Mouse (Mus musculus): ENCODE results near the gene Kel.

The Kel gene

GRCm38 (mm10) chr6:41704123-41704522 is at the start of gene Kel:
TSS of gene Kel (minus strand) at chr6:41704339.
- no peak for DNase-seq (ENCODE audit: low spot score)

GRCm38 (mm10) chr6:41744664-41745392 is 40.7 kb upstream of the Kel start:
- no peak for DNase-seq (ENCODE audit: low spot score)

DNA sequence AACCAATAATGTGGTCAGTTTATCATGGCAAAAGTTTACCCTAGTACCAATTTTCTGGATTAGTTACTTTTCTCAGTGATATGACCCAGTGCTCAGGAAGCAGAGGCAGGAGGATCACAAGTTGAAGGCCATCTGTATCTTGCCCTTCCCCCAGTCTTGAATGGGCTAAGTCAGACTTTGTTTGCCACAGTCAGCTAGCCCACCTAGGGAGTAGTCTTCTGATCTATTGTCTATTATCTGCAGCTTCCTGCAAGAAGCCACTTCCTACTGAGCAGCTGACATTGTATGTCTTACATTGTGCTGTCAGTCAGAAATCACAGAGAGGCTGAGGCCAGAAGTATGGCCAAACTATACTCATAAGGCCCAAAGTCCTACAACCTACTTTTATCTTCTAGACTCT is 37.0 kb upstream of the Kel start:
- no peak for DNase-seq (ENCODE audit: low spot score)

DNA sequence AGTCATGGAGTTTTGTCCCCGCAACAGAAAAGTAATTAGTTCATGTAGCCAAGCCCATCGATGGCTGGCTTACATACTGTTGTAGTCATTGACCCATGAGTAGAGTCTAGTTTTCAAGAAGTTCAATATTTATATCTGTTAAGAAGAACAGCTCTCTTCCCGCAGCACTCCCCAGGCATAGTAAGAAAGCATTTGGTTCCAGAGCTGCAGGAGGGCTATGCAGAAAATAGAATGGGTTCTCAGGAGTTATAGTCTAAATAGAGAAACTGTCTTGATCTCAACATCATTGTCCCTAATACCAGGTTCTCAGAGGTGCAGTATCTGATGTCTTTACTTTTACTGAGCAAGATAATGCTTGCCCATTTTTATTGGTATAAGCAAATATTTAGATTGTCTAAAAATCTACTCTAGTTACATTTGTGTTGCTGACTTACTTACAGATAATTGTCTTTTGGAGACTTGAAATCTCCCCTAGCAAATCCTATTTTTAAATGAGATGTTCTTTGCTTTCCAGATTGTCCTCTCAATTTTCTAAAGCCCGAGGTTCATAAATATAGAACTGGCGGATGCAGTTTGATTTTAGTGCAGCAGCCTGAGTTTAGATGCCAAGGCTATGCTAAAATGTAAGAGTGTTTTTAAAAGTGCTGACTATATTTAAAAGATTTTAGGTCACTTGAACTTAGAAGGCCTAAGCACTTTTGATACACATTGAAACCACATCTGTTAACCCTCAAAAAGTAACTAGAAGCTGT is 30.8 kb upstream of the Kel start:
- no peak for DNase-seq (ENCODE audit: low spot score)

DNA sequence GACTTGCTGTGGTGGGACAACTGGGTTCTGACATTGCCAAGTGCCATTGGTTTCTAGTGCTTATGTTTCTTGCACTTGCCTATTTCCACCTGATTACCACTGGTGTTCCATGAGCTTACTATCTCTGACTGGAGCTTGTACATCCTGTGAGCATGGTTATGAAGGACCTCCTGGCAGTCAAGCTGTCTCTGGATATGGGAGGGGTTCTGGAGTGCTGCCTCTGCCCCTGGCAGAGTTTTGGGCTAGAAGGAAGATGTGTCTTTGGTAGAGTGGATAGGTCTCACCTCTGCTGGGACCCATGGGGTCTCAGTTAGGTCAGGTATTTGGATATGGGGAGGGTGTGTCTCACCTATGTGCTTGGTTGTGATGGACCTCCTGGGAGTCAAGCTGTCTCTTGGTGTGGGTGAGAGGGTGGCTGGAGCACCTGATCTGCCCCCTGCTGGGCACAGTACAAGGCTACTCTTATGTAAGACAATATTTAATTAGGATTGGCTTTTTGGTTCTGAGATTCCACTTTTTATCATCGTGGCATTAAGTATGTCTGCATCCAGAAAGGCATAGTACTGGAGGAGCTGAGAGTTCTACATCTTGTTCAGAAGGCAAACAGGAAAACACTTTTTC is 24.0 kb upstream of the Kel start:
- no peak for DNase-seq (ENCODE audit: low spot score)

- DNase-seq (ENCODE audit: low spot score), result no peak
Measured at GRCm38 (mm10) chr6:41721430-41721829, 17.3 kb upstream of the Kel start.

GRCm38 (mm10) chr6:41710281-41710680 is 6.1 kb upstream of the Kel start:
- no peak for DNase-seq (ENCODE audit: low spot score)

GRCm38 (mm10) chr6:41706275-41706674 is 2.1 kb upstream of the Kel start:
- no peak for DNase-seq (ENCODE audit: low spot score)

DNA sequence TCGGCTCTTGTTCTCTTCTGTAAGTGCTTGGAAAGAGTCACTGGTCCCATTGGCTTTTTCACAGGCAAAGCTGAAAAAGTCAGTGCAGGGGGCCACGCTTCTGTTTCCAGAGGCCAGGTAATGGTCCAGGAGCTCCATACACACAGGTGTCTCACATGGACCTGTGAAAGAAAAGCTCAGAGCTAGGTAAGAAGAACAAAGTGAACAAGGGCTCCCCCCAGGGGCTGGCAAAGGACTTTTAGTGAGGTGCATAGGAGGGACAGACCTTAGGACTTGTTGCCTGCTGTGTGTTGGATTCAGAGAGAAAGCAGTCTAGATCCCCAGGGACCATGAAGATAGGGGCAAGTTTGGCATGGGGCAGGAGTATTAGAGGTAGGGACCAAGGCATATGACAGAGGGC is 1.2 kb downstream of the Kel start:
- DNase-seq (ENCODE audit: low spot score), result peak; percentile 8

- DNase-seq (ENCODE audit: low spot score), result no peak
Measured at GRCm38 (mm10) chr6:41701245-41701644, 2.9 kb downstream of the Kel start.

DNA sequence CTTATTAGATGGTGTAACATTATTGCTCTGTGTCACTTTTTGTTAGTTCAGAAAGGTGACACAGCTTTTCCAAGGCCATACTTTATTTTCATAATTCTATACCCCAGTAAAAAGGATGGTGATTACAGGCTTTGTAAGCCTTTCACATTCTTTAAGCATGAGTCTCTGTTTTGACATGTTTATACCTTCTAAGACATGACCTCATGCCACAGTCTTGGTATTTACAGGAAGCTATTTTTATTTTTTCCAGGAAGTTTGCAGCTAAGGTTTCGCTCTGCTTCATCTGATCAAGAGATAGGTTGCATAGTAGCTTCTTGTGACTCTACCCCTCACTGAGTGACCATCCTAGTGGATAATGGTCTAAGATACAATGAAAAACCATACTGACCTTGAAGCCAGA is 9.7 kb downstream of the Kel start:
- no peak for DNase-seq (ENCODE audit: low spot score)

DNA sequence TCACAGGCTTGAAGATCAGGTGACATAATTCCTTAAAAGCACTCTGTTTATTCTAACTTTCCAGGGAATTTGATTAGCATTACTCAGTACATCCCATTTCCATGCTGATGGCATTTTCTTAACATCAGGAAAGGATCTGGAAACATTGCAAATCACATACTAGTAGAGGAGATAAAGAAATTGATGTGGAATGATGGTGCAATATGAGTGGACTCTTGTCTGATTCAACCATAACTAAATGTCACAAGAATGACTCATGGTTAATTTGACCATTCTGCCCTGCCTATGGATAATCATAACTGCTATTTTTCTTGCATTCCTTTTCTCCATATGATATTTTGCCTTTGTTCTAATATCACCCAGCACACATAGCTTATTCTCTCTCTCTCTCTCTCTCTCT is 11.9 kb downstream of the Kel start:
- no peak for DNase-seq (ENCODE audit: low spot score)

GRCm38 (mm10) chr6:41685596-41685995 is 18.5 kb downstream of the Kel start:
- no peak for DNase-seq (ENCODE audit: low spot score)

DNA sequence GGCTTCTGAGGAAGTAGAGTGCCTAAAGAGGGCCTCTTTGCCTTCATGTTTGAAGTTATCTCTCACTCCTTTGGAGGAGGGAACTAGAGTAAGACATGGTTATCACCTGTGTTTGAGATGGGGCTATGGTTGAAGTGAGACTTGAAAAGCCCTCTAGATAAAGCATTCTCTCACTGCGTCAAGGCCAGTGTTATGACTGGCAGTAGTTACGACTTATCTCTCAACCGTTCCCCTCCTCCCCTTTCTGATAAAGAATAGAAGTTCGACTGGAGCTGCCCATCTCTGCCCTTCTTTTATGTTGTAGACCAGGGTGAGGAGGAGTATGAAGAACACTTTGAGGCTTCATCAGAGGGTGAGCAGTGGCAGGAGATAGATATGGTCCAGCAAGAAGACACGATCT is 19.2 kb downstream of the Kel start:
- DNase-seq (ENCODE audit: low spot score), result no peak

- no peak for DNase-seq (ENCODE audit: low spot score)
Measured at GRCm38 (mm10) chr6:41684131-41684530, 20.0 kb downstream of the Kel start, which contains the start of gene Llcfc1. TSS of gene Llcfc1 (plus strand) at chr6:41684431.

DNA sequence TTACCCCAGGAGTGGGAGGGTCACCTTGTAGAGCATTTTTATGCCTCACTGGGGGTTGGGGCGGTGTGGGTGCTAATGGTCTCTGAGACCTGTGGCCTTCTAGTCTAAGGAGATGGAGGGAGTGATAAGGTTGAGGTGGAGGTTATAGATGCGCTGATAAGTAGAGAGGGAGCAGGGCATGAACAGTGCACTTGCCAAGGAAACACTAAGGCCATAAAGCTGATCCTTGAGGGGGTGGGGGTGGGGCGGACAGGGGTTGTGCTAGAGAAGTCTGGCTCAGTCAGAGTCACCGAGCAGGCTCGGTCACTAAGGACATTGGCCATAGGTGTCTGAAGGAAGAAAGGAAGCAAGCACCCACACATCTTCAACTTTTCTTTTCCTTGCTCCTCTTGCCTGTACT is 22.5 kb downstream of the Kel start:
- no peak for DNase-seq (ENCODE audit: low spot score)

- DNase-seq (ENCODE audit: low spot score), result no peak
Measured at GRCm38 (mm10) chr6:41680669-41681068, 23.5 kb downstream of the Kel start, which contains the start of gene Trpv5. TSS of gene Trpv5 (minus strand) at chr6:41680769.

DNA sequence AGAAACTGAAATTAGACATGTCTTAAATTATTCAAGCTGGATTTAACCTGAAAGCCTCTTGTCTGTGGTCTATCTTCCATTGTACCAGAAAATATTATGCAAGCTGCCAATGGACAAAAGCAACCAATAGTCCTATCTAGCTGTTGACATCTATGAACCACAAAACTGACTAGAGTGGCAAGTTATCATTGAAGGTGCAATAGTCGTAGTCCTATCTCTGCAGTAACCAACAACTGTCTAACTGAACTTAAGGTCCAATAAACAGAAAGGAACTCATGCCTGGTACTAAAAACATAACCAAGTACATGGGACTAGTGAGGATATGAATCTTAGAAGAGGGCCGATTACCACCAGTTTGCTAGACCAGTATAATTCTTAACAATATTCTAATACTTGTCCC is 27.6 kb downstream of the Kel start:
- no peak for DNase-seq (ENCODE audit: low spot score)

GRCm38 (mm10) chr6:41662320-41662719 is 41.8 kb downstream of the Kel start:
- no peak for DNase-seq (ENCODE audit: low spot score)

DNA sequence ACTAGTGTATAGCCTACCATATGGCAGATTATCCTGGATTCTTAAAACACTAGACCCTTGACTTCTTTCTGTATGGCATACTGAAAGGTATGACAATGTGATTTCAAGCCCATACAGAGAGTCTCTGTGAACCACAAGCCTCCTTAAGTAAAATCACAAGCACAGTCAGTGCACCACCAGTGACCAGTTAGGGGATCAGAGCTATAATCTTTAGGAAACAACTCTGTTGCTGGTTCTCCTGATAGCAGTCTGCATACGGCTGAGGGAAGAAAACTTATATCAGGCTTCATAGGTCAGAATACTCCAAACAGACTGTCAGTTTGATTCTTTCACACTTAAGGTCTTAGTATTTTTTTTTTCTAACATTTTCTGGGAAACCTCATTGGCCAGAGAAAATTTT is 45.7 kb downstream of the Kel start:
- no peak for DNase-seq (ENCODE audit: low spot score)

DNA sequence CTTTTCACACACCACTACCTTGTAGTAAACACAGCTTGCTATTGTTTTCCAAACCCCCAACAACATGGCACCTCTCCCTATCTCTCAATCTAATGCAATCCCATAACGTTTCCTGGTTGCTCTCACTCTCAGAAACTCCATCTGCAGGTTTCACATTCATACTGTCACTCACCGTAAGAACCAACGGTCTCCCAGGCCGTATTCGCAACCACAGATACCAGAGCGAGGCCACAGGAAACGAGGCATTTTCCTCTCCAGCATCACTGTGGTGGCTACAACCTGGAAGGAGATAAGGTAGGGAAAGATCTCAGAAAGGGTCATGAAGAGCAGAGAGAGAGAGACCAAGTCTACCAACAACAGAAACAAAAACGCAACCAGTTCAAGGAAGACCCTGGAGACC is 49.5 kb downstream of the Kel start:
- no peak for DNase-seq (ENCODE audit: low spot score)

GRCm38 (mm10) chr6:41653173-41653572 is 51.0 kb downstream of the Kel start:
- no peak for DNase-seq (ENCODE audit: low spot score)

- DNase-seq (ENCODE audit: low spot score), result no peak
Measured at GRCm38 (mm10) chr6:41646672-41647071, 57.5 kb downstream of the Kel start.
